Mouse (Mus musculus) erythroblast, adult 5-6 weeks (primary cell): Measurements from ENCODE around the gene Kars. TPM values are rescaled to one million over a fixed set of nuclear protein-coding genes. Genes with fewer than 3 reads are reported as not detected.

Experiments
- ATAC-seq: replicated peaks from 2 replicates; pipeline ENCODE4 v1.8.0; 2016; ENCODE audit warnings: moderate number of reproducible peaks, mild to moderate bottlenecking, moderate TSS enrichment, inconsistent platforms; ENCODE audit not compliant: poor library complexity, low FRiP score, severe bottlenecking
- total RNA-seq, 2 experiments: library from RNA; stranded (forward) in 1 of 2; stranded (reverse) in 1 of 2; fragments of 150-400 nt in 1 of 2; fragments of 200-764, 138-1000 nt in 1 of 2; gene quantifications; 2 replicates each; pipeline versions ENCODE4 v1.2.3 to v1.2.4; 2015 to 2017; ENCODE audit warnings: low replicate concordance in 2 of 2

Kars gene
- total RNA-seq (2015; ENCODE audit: low replicate concordance) (27.0 and 31.7 TPM in 2 replicates), total RNA-seq (2017; ENCODE audit: low replicate concordance) (30.4 and 40.3 TPM in 2 replicates)

- ATAC-seq, result peak; percentile 94
Measured at GRCm38 (mm10) chr8:112010997-112011815, at the start of gene Kars, which contains the start of gene Terf2ip. Gene Kars, minus strand, starts transcription at chr8:112011323. Gene Terf2ip, plus strand, starts transcription at chr8:112011398.

DNA sequence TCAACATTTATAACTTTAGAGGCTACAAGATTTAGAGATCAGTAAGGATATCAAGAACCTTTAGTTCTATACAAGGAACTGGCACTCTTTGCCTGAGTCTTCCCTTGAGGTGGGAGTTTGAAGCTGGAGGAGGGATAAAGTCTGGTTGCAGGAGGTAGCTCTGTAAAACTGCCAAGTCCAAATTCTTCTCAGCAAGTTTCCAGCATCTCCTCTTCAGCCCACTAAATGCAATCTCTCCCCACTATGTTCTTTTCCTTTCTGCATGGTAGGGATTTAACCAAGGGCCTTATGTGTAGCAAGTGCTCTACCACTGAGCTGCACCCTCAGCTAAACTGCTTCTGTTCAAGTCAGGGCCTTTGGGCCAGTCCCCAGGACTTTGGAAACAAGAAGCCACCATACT is 43.3 kb upstream of the Kars start:
- no peak for ATAC-seq

- no peak for ATAC-seq
Measured at GRCm38 (mm10) chr8:112051537-112051936, 40.4 kb upstream of the Kars start.

GRCm38 (mm10) chr8:112049984-112050383 is 38.9 kb upstream of the Kars start:
- no peak for ATAC-seq

DNA sequence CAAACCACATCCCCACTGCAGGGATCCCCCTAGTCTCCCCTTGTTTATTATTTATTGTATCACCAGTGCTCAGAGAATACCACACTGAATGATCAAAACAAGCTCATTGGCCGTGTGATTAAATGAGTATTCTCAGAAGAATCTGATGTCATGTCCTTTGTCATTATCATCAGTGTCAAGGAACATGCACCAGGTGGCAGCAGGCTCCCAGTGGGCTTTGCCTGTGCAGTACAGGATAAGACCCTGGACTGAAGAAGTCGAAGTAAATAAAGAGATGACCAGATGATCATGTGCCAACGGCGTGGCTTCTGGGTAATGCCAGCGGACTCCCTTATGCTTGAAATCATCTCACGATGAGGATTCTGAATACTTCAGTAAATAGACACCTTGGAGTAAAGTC is 37.2 kb upstream of the Kars start:
- no peak for ATAC-seq

- ATAC-seq, result peak; percentile 91
Measured at GRCm38 (mm10) chr8:112045896-112046295, 34.8 kb upstream of the Kars start.

GRCm38 (mm10) chr8:112045182-112045581 is 34.1 kb upstream of the Kars start:
- no peak for ATAC-seq

DNA sequence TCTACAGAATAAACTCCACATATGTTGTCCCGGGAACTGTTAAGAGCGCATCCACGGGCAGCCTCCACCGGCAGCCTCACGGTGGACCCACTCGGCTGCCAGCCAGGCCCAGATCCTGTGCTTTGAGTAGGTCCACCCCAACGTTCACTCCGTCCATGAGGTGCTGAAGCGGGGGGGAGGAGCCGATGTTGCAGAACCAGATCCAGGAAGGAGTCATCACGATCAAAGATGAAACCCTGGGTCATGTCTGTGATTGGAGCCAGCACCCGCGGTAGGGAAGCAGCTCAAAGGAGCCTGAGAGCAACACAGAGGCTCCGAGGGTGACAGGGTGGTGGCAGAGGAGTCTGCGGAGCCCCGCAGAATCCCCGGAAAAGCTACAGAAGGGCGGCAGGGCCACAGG is 26.4 kb upstream of the Kars start:
- ATAC-seq, result no peak

DNA sequence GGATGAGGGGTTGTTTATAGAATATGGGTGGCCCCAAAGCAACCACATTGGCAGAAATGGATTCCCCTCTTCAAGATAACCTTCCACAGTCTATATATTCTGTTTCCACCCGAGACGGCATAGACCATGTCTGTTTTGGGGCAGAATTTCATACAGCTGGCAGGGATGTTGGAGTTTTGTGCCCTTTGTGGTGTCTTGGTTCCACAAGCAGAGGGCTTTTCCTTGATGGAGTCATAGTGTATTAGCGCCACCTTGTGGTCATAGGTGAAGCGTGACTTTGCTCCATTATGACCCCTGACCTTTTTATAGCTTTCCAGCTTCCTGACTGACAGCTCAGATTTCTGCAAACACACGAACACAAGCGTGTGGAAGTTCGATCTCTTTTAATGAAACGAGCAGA is 23.5 kb upstream of the Kars start:
- ATAC-seq, result peak; percentile 82

- no peak for ATAC-seq
Measured at GRCm38 (mm10) chr8:112033071-112033470, 21.9 kb upstream of the Kars start.

- ATAC-seq, result no peak
Measured at GRCm38 (mm10) chr8:112030663-112031062, 19.5 kb upstream of the Kars start.

DNA sequence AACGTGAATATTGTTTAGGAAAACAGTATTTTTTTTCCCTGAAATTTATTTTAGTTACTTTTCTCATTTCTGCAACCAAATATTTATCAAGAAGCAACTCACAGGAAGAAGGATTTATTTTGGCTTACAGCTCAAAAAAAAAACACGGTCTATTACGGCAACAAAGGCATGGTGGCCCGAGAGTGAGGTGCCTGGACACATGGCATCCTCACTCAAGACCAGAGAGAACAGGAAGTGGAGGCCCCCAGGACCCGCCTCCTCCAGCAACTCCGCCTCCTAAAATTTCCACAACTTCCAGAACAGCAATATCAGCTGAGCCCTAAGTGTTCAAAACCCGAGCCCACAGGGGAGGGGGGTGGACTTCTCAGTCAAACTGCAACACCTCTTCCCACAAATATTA is 18.3 kb upstream of the Kars start:
- no peak for ATAC-seq

DNA sequence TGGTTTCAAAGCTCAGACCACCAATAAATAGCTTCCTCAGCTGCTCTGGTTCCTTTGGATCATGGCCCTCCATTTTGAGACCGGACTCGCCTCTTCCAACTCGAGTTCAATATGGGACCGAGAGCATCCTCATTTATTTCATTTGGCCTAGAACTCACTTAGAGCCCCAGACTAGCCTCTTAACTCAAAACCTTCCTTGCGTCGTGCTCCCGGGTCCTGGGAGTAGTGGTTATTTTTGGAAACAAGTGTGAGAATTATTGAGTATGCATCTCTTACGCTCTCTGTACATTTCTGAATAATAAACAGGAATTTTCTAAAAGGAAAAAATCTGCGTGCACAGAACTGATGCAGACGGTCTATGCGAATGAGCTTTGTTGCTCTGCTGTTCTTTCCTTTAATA is 3.8 kb upstream of the Kars start, which contains the start of gene Gm6793:
Gm6793 (minus strand) TSS at position 101 of the 400 bp plus-strand sequence.
- no peak for ATAC-seq

- ATAC-seq, result peak; percentile 72
Measured at GRCm38 (mm10) chr8:112011816-112012242, 706 bp upstream of the Kars start.

GRCm38 (mm10) chr8:112009558-112009957 is 1.6 kb downstream of the Kars start:
- ATAC-seq, result no peak

- no peak for ATAC-seq
Measured at GRCm38 (mm10) chr8:112007669-112008068, 3.5 kb downstream of the Kars start.

- ATAC-seq, result no peak
Measured at GRCm38 (mm10) chr8:112005601-112006000, 5.5 kb downstream of the Kars start.

GRCm38 (mm10) chr8:112004754-112005153 is 6.4 kb downstream of the Kars start:
- no peak for ATAC-seq

- no peak for ATAC-seq
Measured at GRCm38 (mm10) chr8:111992703-111993039, 18.5 kb downstream of the Kars start.

GRCm38 (mm10) chr8:111992013-111992702 is 19.0 kb downstream of the Kars start, which contains the start of gene Adat1:
Gene Adat1, minus strand, starts transcription at chr8:111992302.
- peak; percentile 97 for ATAC-seq

DNA sequence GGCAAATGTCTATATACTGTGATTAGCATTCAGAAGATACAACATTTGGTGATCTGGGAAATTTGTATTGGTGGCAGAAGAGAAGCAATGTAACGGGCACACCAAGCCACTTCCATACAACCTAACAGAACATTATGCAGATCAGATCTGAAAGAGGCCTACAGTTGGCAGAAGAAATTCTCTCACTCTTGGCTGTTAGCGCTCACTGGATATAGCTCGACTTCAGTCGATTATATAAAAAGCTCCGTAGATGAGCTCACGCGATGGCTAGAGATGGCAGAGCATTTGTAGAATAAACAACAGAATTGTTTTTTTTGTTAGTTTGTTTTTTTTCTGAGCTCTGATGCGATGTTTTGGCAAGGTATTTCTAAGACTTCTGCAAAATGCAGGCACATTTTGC is 19.8 kb downstream of the Kars start:
- no peak for ATAC-seq
